Mouse (Mus musculus): ENCODE measurements around the gene Borcs7.

The Borcs7 gene

GRCm38 (mm10) chr19:46707296-46708151 lies 17.8 kb downstream of the Borcs7 start, which contains the start of gene As3mt:
Gene As3mt (plus strand): TSS chr19:46707458.
- CTCF ChIA-PET: no interaction called here

DNA sequence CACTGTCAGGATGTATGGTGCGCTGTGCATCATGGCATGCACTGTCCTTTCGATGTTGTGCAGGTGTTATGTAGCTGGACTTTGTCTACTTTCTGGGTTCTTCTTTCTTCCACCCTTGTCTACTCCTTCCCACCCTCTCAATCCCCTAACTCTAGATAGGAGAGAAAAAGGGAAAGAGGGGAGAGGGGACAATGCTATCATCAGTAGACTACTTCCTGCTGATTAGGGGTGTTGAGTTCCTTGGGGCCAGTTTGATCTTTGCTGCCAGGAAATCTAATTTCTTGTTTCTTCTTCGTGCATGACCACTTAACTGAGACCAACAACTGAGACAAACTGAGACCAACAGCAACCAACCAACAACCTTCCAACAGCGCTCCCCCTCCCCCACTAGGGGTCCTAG lies 20.9 kb downstream of the Borcs7 start:
- CTCF ChIA-PET: no interaction called here

- CTCF ChIA-PET: no interaction called here
Measured at GRCm38 (mm10) chr19:46714234-46714633, 24.5 kb downstream of the Borcs7 start.

DNA sequence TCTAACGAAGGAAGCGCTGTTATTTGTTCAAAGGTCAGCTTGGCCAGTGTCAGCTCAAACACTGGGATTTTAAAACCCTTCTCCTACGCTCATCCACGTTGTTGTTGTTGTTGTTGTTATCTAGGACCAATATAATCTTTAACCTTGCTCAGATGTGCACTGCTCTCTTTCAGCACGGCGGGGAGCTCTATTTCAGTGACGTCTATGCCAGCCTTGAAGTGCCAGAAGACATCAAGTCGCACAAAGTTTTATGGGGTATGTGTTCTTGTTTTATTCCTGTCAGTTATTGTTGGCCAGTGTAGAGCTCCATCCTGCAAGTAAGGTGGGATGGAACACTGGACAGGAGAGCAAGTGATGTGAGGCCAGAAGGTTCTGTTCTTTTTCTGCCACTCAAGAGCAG lies 25.3 kb downstream of the Borcs7 start:
- CTCF ChIA-PET: no interaction called here

GRCm38 (mm10) chr19:46718150-46718549 lies 28.4 kb downstream of the Borcs7 start:
- CTCF ChIA-PET: interaction anchor here (0.6 kb wide), 1 partner anchor 1043 kb away, joined by 4 read pairs; no protein-coding TSS in a partner anchor

DNA sequence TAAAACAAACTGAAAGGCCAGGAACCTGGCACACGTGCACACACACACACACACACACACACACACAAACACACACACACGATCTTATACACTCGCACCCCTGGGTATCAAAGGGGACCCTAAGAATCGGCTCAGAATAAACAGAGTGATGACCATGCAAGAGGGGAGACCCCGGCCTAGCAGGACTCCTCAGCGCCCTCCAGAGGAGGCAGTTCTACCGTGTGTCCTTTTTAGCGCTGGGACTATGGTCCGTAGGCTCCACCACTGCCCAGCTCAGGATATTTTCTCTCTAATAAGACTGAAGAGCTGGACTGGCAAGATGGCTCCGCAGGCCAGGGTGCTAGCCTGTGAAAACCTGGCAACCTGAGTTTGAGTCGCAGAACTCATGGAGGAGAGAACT lies 34.7 kb downstream of the Borcs7 start:
- CTCF ChIA-PET: no interaction called here

GRCm38 (mm10) chr19:46726142-46726541 lies 36.4 kb downstream of the Borcs7 start:
- CTCF ChIA-PET: interaction anchor here (0.7 kb wide), 2 partner anchors 72 to 205 kb away, joined by 5 to 8 read pairs; no protein-coding TSS in a partner anchor

DNA sequence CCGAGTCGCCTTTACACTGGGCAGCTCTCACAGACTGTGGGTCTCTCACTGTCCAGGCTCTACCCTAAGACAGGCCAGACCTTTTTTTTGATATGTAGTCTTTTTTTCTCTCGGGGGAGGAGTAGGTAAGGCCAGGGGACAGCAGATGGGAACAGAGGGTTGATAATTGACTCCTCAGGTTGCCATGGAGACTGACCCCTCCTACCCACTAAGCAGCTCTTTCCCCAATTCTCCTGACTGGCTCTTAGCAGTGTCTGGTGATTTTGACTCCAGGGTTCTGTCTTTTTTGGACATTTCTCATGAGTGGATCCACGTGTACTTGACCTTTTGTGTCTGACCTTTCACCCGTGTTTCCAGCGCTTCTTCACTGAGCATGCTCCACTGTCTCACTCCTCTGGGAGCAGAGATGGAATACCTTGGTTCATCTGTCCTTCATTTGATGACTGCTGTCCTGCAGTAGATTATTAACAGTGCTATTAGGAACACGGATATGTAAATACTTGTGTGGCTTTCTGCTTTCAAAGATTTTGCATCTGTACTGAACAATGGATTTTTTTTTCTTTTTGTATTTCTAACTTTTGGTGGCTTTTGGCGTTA lies 37.5 kb downstream of the Borcs7 start:
- CTCF ChIA-PET: no interaction called here

DNA sequence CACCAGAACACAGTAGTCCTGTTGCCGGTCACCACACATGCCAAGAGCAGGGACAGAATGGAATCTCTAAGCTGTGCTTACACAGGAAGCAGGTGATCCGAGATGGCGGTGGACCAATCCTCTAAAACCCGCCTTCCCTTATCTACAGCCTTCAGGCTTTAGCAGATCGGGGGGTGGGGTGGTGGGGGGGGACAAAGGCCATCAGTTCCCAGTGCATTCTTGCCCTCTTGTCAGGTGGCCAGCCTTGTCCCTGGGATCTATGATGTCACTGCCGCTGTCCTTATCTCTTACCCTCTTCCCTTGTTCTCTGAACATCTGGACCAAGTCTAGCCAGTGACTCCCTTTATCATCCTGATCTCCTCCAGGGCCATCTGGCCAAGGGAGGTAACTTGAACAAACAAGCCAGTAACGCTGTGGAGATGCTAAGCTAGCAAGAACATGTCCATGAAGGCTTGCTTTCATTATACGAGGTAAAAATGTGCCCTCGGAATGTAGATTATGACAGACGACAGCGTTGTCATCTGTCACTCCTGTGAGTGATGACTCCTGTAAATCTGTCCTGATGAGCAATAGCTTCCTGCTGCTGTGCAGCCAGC lies 38.3 kb downstream of the Borcs7 start:
- CTCF ChIA-PET: no interaction called here

DNA sequence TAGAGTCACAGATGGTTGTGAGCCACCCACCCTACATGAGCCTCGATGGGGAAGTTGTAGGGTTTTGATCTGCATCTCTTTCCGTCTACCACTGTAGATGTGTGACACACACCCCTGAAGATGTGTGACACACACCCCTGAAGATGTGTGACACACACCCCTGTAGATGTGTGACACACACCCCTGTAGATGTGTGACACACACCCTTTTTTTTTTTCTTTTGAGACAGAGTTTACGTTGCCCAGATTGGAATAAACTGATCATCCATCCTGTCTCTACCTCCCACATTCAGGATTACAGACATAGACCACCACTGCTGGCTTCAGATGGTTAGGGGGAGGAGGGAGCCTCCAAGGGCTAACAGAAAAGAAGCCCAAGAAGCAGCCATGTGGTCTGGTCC lies 39.2 kb downstream of the Borcs7 start:
- CTCF ChIA-PET: no interaction called here

GRCm38 (mm10) chr19:46731351-46731750 lies 41.6 kb downstream of the Borcs7 start:
- CTCF ChIA-PET: interaction anchor here (0.6 kb wide), 1 partner anchor 10 kb away, joined by 7 read pairs; no protein-coding TSS in a partner anchor

DNA sequence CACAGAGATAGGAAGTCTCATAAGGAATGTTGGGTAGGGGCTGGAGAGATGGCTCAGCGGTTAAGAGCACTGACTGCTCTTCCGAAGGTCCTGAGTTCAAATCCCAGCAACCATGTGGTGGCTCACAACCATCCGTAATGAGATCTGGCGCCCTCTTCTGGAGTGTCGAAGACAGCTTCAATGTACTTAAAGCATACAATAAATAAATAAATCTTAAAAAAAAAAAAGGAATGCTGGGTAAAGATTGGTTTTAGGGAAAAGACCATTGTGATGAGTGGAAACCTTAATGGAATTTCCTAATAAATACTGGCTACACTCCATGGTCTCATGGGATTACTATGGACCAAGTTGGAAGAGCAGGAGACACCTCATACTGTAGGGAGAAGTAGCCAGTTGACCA lies 43.0 kb downstream of the Borcs7 start:
- CTCF ChIA-PET: interaction anchor here (0.6 kb wide), 1 partner anchor 1174 kb away, joined by 3 read pairs; no protein-coding TSS in a partner anchor

- CTCF ChIA-PET: no interaction called here
Measured at GRCm38 (mm10) chr19:46733626-46734025, 43.9 kb downstream of the Borcs7 start.

DNA sequence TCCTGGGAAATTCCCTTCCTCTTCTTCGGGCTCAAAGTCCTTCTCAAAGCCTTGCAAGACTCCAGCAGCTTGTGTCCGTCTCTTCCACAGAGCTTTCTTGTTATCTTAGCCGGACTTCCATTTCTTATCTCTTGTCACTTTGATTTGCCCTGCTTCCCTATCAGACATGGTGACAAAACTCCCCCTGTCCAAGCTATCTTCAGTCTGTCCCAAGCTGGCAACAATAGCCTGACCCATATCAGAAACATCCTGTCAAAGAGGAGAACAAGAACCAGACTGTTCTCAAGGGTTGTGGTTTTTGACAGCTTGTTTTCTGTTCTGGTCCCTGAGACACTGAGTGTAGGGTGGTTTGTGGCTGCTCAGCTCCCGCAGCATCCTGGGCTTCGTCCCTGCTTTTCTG lies 45.5 kb downstream of the Borcs7 start:
- CTCF ChIA-PET: no interaction called here

GRCm38 (mm10) chr19:46737106-46737505 lies 47.4 kb downstream of the Borcs7 start:
- CTCF ChIA-PET: interaction anchor here (1.2 kb wide), 1 partner anchor 148 kb away, joined by 6 read pairs; no protein-coding TSS in a partner anchor

DNA sequence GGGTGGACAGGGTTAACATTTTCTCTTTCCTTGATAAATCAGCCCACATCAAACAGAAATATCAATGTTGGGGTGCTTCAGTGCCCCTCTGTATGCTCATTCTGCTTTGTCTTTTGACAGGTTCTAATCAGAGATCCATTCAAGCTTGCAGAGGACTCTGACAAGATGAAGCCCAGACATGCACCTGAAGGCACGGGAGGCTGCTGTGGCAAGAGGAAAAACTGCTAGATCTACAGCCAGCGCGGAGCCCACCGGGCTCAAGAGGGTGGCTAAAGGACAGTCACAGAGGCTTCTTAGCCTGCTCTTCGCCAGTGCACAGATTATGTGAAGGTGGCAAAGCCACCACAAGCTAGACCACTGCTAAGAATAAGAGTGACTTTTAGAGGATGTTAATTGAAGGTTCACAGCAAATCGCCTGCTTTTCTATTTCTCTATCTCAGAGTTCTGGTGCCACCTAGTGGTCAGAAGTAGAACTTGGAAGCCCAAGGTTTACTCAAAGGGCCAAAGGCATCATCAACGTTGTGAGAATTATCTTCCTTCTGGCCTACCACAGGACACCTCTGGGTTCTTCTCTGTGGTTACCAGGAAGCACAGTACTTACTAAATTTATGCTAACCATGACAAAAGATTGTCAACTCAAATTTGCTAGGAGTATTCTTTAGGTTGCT lies 50.8 kb downstream of the Borcs7 start:
- CTCF ChIA-PET: interaction anchor here (0.6 to 0.7 kb wide), 3 partner anchors 68 to 159 kb away, joined by 3 to 5 read pairs (median 3); no protein-coding TSS in a partner anchor

DNA sequence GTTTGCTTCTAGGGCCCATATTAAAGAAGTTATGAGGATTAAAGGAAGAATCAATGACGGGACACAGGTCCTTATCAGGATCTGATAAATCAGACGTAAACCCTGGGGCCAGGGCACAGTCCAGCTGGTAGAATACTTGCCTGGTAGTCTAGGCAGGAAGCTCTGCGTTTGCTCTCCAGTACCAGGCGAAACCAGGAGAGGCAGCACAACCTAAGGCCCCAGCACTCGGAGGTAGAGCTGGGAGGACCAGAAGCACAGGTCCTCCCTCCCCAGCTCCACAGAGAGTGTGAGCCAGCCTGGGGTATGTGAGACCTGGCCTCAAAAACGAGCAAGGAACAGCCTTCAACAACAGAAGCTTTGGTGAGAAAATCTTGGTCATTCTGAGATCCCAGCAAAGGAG lies 51.9 kb downstream of the Borcs7 start:
- CTCF ChIA-PET: interaction anchor here (0.6 kb wide), 4 partner anchors 10 to 248 kb away, joined by 3 to 10 read pairs (median 6); no protein-coding TSS in a partner anchor

DNA sequence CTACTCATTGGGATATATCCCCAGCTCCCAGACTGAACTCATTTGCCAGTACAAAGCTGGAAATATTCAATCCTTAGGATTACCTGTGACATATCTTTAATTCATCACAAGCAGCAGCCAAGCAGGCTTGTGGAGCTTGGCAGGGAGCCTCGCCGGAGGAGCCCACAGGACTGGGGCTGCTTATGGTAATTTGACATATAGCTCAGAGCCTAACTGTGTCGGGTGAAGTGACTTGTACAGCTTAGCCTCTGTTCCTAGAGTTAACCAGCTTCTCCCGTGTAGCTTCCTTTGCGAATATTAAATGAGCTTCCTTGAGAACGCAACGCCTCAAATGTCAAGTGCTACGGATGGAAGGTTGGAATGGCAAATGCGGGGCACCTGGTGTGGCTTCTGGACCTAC lies 55.0 kb downstream of the Borcs7 start:
- CTCF ChIA-PET: interaction anchor here (0.7 kb wide), 1 partner anchor 158 kb away, joined by 5 read pairs; no protein-coding TSS in a partner anchor

- CTCF ChIA-PET: interaction anchor here (0.7 kb wide), 1 partner anchor 129 kb away, joined by 3 read pairs; no protein-coding TSS in a partner anchor
Measured at GRCm38 (mm10) chr19:46747799-46748198, 58.1 kb downstream of the Borcs7 start.

- CTCF ChIA-PET: no interaction called here
Measured at GRCm38 (mm10) chr19:46752235-46752634, 62.5 kb downstream of the Borcs7 start.

Data from spleen, embryonic (tissue).